Mouse (Mus musculus) hindbrain, embryonic 11.5 days (tissue): ENCODE measurements around the gene Hoga1. TPM values are rescaled to one million over a fixed set of nuclear protein-coding genes. Genes with fewer than 3 reads are reported as not detected.

Experiments
- ATAC-seq: fragments of 200-750 bp; cut with Nextera tagmentation; 2 replicates; pipeline ENCODE4 v1.8.0; 2017; ENCODE audit warnings: mild to moderate bottlenecking, moderate TSS enrichment, moderate library complexity; ENCODE audit not compliant: low FRiP score
- DNase-seq: peaks from one replicate; pipeline ENCODE4 v3.0.0-alpha.2; 2015; ENCODE audit warnings: low spot score
- H3K27ac ChIP-seq: fragments of 300-500 bp; sonication (generic); 2 replicates; pipeline ENCODE4 v1.5.1; 2014; ENCODE audit warnings: mild to moderate bottlenecking, low read depth, low read length
- H3K27me3 ChIP-seq: fragments of 300-500 bp; sonication (generic); 2 replicates; pipeline ENCODE4 v1.6.1; 2014; ENCODE audit warnings: mild to moderate bottlenecking, low read length, moderate library complexity, mixed read lengths; ENCODE audit not compliant: control insufficient read depth, insufficient read depth
- H3K36me3 ChIP-seq: fragments of 300-500 bp; sonication (generic); 2 replicates; pipeline ENCODE4 v1.6.1; 2014; ENCODE audit warnings: mild to moderate bottlenecking, low read length, moderate library complexity, mixed read lengths; ENCODE audit not compliant: control insufficient read depth, insufficient read depth
- H3K4me1 ChIP-seq: fragments of 300-500 bp; sonication (generic); replicated peaks from 2 replicates; pipeline ENCODE4 v1.6.1; 2014; ENCODE audit warnings: low read length, mixed read lengths; ENCODE audit not compliant: control insufficient read depth, insufficient read depth
- H3K4me2 ChIP-seq: fragments of 300-500 bp; sonication (generic); replicated peaks from 2 replicates; pipeline ENCODE4 v1.6.1; 2014; ENCODE audit warnings: mild to moderate bottlenecking, low read depth, low read length
- H3K4me3 ChIP-seq: fragments of 300-500 bp; sonication (generic); 2 replicates; pipeline ENCODE4 v1.5.1; 2014; ENCODE audit warnings: low read depth, low read length
- H3K9ac ChIP-seq: fragments of 300-500 bp; sonication (generic); 2 replicates; pipeline ENCODE4 v1.6.1; 2014; ENCODE audit warnings: low read depth, low read length
- H3K9me3 ChIP-seq: fragments of 300-500 bp; sonication (generic); 2 replicates; pipeline ENCODE4 v1.6.1; 2016; ENCODE audit warnings: low read length; ENCODE audit not compliant: control insufficient read depth
- WGBS: fragments of 180-500 bp; shearing (Covaris S2); extraction: QIAGEN DNeasy Blood & Tissue Kit; methylation state at CpG from one replicate; pipeline ENCODE4 v1.1.7; 2014; 5-methylcytosine and 5-hydroxymethylcytosine counted together
- polyA plus RNA-seq: library from polyadenylated mRNA; unstranded; fragments of >200 nt; fragmentation: Nextera tagmentation; extraction: Ambion mirVana; gene quantifications from 2 replicates; pipeline ENCODE4 v1.2.1, GENCODE M21; 2014

The Hoga1 gene
- polyA plus RNA-seq, 1 experiment from 2014 or later = 1.1 TPM

DNA sequence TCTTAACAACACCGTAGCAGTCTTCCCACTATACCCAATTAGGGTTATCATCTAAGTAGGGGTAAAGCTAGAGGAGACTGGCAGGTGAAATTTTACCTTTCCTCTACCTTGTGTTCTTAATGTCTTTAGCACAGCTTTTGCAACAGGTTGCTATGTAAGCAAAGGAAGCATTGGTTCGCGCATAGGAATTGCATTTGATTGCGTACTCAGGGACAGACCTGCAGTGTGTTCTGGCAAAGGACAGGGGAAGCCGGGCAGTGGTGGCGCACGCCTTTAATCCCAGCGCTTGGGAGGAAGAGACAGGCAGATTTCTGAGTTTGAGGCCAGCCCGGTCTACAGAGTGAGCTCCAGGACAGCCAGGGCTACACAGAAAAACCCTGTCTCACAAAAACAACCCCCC is 72.7 kb downstream of the Hoga1 start:
- 90% methylated on average over 9 of the region's 9 CpGs for WGBS
- H3K27ac ChIP-seq = no peak overlapping the region
- H3K27me3 ChIP-seq = no peaks in the 10 kb centered on the region
- no peak overlapping the region for H3K4me3 ChIP-seq
- H3K36me3 ChIP-seq = peaks cover 12% of the 10 kb centered on the region
- ATAC-seq (no peak), DNase-seq (no peak)
- H3K9me3 ChIP-seq = no peaks in the 10 kb centered on the region
- H3K4me1 ChIP-seq = no peaks in the 10 kb centered on the region
- no peak overlapping the region for H3K4me2 ChIP-seq
- H3K9ac ChIP-seq = no peak overlapping the region

DNA sequence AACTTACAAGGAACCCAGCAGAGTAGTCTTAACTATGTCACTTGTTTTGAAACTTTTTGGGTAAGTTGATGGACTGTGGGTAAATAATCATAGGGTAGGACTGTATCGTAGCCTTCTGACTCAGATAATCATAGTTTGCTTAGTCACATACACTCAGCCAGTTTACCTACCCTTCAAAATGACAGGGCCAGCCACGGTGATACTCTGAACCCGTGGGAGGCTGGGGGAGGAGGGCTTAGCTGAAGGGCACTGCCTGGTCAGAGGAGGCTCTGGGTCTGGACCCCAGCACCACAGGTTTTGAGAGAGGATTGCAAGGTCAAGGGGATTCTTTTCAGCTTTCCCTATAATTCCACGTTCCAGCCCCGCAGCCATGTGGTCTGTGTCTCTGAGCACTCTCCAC is 73.2 kb downstream of the Hoga1 start:
- Histone ChIP-seq H3K4me1 (no peaks in the 10 kb centered on the region), H3K27me3 (no peaks in the 10 kb centered on the region), H3K27ac (no peak overlapping the region), H3K4me2 (no peak overlapping the region), H3K4me3 (no peak overlapping the region), H3K36me3 (peaks cover 12% of the 10 kb centered on the region), H3K9ac (no peak overlapping the region), H3K9me3 (no peaks in the 10 kb centered on the region)
- no peak for ATAC-seq
- 92% methylated on average over 5 of the region's 5 CpGs for WGBS
- DNase-seq = no peak

DNA sequence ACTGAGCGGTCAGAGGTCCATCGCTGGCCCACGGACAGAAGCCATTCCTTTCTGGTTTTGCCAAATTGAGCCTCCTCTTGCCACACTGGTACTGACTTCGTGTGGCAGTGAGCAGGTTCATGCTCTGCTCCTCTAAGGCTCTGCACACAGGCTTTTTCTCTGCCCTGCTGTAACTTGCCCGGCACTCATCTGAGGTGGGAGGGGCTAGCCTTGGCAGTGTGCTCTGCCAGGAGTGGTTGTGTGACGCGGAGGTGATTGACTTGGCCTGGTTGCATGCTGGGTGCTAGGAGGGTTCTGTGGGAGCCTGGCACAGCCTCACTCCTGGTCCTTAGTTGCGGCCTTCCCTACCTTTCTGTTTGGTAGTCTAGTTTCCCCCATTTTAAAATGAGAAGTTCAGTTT is 75.0 kb downstream of the Hoga1 start:
- 91% methylated on average over 8 of the region's 8 CpGs for WGBS
- Histone ChIP-seq H3K9me3 (no peaks in the 10 kb centered on the region), H3K27ac (no peak overlapping the region), H3K9ac (no peak overlapping the region), H3K27me3 (no peaks in the 10 kb centered on the region), H3K36me3 (peaks cover 10% of the 10 kb centered on the region), H3K4me2 (no peak overlapping the region), H3K4me1 (no peaks in the 10 kb centered on the region), H3K4me3 (no peak overlapping the region)
- no peak for DNase-seq
- no peak for ATAC-seq

Other genes starting within 250 kb of the Hoga1 start
- 31.5 and 33.3 TPM in 2 replicates for gene Arhgap19, start 243.6 kb upstream of the Hoga1 start, polyA plus RNA-seq
- gene Frat1, start 215.6 kb upstream of the Hoga1 start, polyA plus RNA-seq = 11.2 and 14.4 TPM in 2 replicates
- 5.0 and 6.8 TPM in 2 replicates for gene Frat2, start 197.5 kb upstream of the Hoga1 start, polyA plus RNA-seq
- 11.5 and 13.8 TPM in 2 replicates for gene Rrp12, start 149.4 kb upstream of the Hoga1 start, polyA plus RNA-seq
- 767 and 789 TPM in 2 replicates for gene Pgam1, start 133.7 kb upstream of the Hoga1 start, polyA plus RNA-seq
- 77.2 and 83.2 TPM in 2 replicates for gene Exosc1, start 112.2 kb upstream of the Hoga1 start, polyA plus RNA-seq
- gene Zdhhc16, start 112.1 kb upstream of the Hoga1 start, polyA plus RNA-seq = 59.0 and 59.1 TPM in 2 replicates
- 32.5 and 32.6 TPM in 2 replicates for gene Mms19, start 64.5 kb upstream of the Hoga1 start, polyA plus RNA-seq
- gene Ubtd1, start 63.8 kb upstream of the Hoga1 start, polyA plus RNA-seq = 6.5 and 7.7 TPM in 2 replicates
- not detected in 2 replicates for gene Ankrd2, start 9.6 kb upstream of the Hoga1 start, polyA plus RNA-seq
- 0.11 TPM in 1 of 2 replicates, not detected in the other for gene 4933411K16Rik, start 6.6 kb downstream of the Hoga1 start, polyA plus RNA-seq
- 75.1 and 76.1 TPM in 2 replicates for gene Morn4, start 40.7 kb downstream of the Hoga1 start, polyA plus RNA-seq
- 20.9 and 23.6 TPM in 2 replicates for gene Pi4k2a, start 44.9 kb downstream of the Hoga1 start, polyA plus RNA-seq
- gene Avpi1, start 83.4 kb downstream of the Hoga1 start, polyA plus RNA-seq = 11.0 and 14.1 TPM in 2 replicates
- 6.4 and 6.9 TPM in 2 replicates for gene Marveld1, start 101.8 kb downstream of the Hoga1 start, polyA plus RNA-seq
- 17.8 and 18.4 TPM in 2 replicates for gene Zfyve27, start 118.3 kb downstream of the Hoga1 start, polyA plus RNA-seq
- gene Sfrp5, start 156.6 kb downstream of the Hoga1 start, polyA plus RNA-seq = 0.80 and 0.85 TPM in 2 replicates
- 3.9 and 5.0 TPM in 2 replicates for gene Golga7b, start 202.0 kb downstream of the Hoga1 start, polyA plus RNA-seq